In the genomic region with DNA sequence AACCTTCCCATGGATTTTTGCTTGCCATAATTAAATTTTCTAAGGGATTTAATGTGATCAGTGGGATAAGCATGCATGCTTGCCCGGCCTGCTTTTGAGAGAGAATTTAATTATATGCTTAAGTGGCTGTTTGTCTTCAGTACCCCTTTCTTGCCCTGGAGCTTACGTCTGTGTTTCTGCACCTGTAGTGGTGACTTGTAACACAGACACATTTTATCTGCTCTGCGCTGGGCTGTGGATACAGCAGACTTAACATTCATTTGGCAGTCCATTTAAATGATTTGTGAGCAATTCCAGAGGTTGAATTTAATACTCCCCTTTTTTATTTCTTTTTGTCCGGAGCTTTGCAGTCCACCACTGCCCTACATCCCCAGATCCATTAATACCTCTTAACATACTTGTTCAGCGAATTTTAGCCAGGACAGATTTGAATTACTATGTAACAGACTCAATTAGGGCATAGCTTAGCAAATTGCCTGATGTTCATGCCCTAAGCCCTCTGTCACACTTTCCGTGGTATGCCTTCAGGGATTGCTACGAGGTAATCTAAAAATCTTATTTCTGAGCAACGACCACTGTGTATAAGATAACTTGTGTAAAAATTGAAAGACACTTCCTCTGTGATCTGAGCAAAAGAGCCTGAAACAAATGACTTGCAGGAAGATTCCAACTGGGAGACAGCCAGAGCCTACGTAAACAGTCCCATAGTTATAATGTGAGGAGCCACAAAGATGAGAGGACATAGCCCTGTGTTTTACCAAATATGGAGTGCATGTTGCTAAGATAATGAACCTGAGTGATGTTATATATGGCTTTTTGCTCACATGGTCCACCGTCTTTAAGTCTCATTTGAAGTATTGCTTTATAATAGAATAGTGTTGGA, we compare ENCODE assay signal across 12 mouse cellular contexts.
A peak's percentile ranks its signal among the peaks of the same experiment; 100 is the strongest.
DNase-seq lines count a peak whose midpoint lies in the region; ATAC-seq and TF ChIP-seq lines count a peak whose summit lies in the region.
"Had no signal": no experiment of that assay in that cellular context is flagged by ENCODE, and none has a peak within 500 bp of the region (broad histone marks: within the 10 kb centered on the region; RNA-seq: fewer than 3 reads in every experiment).

No protein-coding gene starts in this region.

- intact Hi-C loops in left cerebral cortex, postnatal 36 days (cut with DNase I), result no loop called here

- no peak for TF ChIP-seq POLR2A in lung, adult 2 months (IDR thresholded peaks at IDR 0.05; ENCODE audit: borderline replicate concordance, extremely low read depth, low read depth, low read length)

- H3K4me1 ChIP-seq in embryonic facial prominence, embryonic 11.5 days (ENCODE audit: control insufficient read depth, insufficient read depth, low read length), result no peaks in the 10 kb centered on the region
- H3K4me1 ChIP-seq in embryonic facial prominence, embryonic 10.5 days, result peaks cover 15% of the 10 kb centered on the region
- H3K4me1 ChIP-seq in lung, adult 2 months (ENCODE audit: control insufficient read depth, insufficient read depth, low read length), result no peaks in the 10 kb centered on the region
- H3K4me1 ChIP-seq in intestine, embryonic 15.5 days (replicated peaks), result peaks cover 5% of the 10 kb centered on the region
- peaks cover 14% of the 10 kb centered on the region for H3K4me1 ChIP-seq in stomach, embryonic 16.5 days (ENCODE audit: control insufficient read depth, insufficient read depth, low read length)

- no peaks in the 10 kb centered on the region for H3K36me3 ChIP-seq in embryonic facial prominence, embryonic 11.5 days (replicated peaks; ENCODE audit: control insufficient read depth, insufficient read depth, low read depth, low read length)
- H3K36me3 ChIP-seq in embryonic facial prominence, embryonic 10.5 days (replicated peaks), result peaks cover 14% of the 10 kb centered on the region; the same call in 1 of the 2 replicates
- H3K36me3 ChIP-seq in intestine, embryonic 15.5 days, result no peaks in the 10 kb centered on the region; the same call in 1 of the 2 replicates
- 0 out of 2 replicates have a peak, but pooled peaks cover 8% of the 10 kb centered on the region for H3K36me3 ChIP-seq in stomach, embryonic 16.5 days (ENCODE audit: control insufficient read depth, insufficient read depth, low read length)

- 64% methylated on average over 10 of the region's 10 CpGs for WGBS in embryonic facial prominence, embryonic 11.5 days
- WGBS in embryonic facial prominence, embryonic 10.5 days, result 70% methylated on average over 10 of the region's 10 CpGs
- WGBS in lung, adult 2 months, result 69% methylated on average over 10 of the region's 10 CpGs
- 49% methylated on average over 10 of the region's 10 CpGs for WGBS in intestine, embryonic 15.5 days
- WGBS in stomach, embryonic 16.5 days, result 52% methylated on average over 10 of the region's 10 CpGs

- no peaks in the 10 kb centered on the region for H3K27me3 ChIP-seq in embryonic facial prominence, embryonic 11.5 days (ENCODE audit: control insufficient read depth, insufficient read depth, low read length)
- H3K27me3 ChIP-seq in embryonic facial prominence, embryonic 10.5 days (replicated peaks; ENCODE audit: low read depth, poor library complexity, severe bottlenecking), result peaks cover 41% of the 10 kb centered on the region
- no peaks in the 10 kb centered on the region for H3K27me3 ChIP-seq in intestine, embryonic 15.5 days (replicated peaks)
- no peaks in the 10 kb centered on the region for H3K27me3 ChIP-seq in stomach, embryonic 16.5 days (ENCODE audit: control insufficient read depth, insufficient read depth, low read length)

- peak; percentile 33 for DNase-seq in embryonic facial prominence, embryonic 11.5 days (ENCODE audit: low spot score)
- no peak for DNase-seq in embryonic facial prominence, embryonic 10.5 days (ENCODE audit: low spot score)
- DNase-seq in lung, postnatal 10 days, result peak; percentile 19
- DNase-seq in lung, adult 2 months, result no peak
- DNase-seq in left cerebral cortex, postnatal 36 days (ENCODE audit: low spot score in 2 of 2), result no peak
- DNase-seq in frontal cortex, postnatal 25 days (ENCODE audit: low spot score in 2 of 2), result no peak
- DNase-seq: cerebellum, postnatal 10 days; gastrocnemius, adult 2 months; kidney, adult 8-10 months had no signal

- no peak; the same call in 1 of the 2 replicates for ATAC-seq in embryonic facial prominence, embryonic 11.5 days (replicated peaks; ENCODE audit: insufficient number of reproducible peaks, low FRiP score, low TSS enrichment, low read depth)
- ATAC-seq in intestine, embryonic 15.5 days, result peak; percentile 63
- ATAC-seq in stomach, embryonic 16.5 days (ENCODE audit: insufficient read depth, low FRiP score), result peak; percentile 56

- TF ChIP-seq CTCF in lung, adult 2 months (IDR thresholded peaks at IDR 0.05; ENCODE audit: insufficient read depth, low read length), result no peak

- no peaks in the 10 kb centered on the region for H3K9me3 ChIP-seq in embryonic facial prominence, embryonic 11.5 days (replicated peaks; ENCODE audit: control insufficient read depth, low read length)
- no peaks in the 10 kb centered on the region for H3K9me3 ChIP-seq in embryonic facial prominence, embryonic 10.5 days
- H3K9me3 ChIP-seq in intestine, embryonic 15.5 days, result no peaks in the 10 kb centered on the region
- no peaks in the 10 kb centered on the region for H3K9me3 ChIP-seq in stomach, embryonic 16.5 days (replicated peaks; ENCODE audit: control insufficient read depth, low read length)

- no peak overlapping the region for H3K4me2 ChIP-seq in embryonic facial prominence, embryonic 11.5 days (ENCODE audit: low read depth, low read length)
- H3K4me2 ChIP-seq in intestine, embryonic 15.5 days (replicated peaks), result no peak overlapping the region
- no peak overlapping the region for H3K4me2 ChIP-seq in stomach, embryonic 16.5 days (ENCODE audit: low read depth, low read length)
- H3K4me2 ChIP-seq: liver, embryonic 11.5 days had no signal

- no peak overlapping the region for H3K27ac ChIP-seq in embryonic facial prominence, embryonic 11.5 days (replicated peaks; ENCODE audit: low read depth, low read length)
- H3K27ac ChIP-seq in embryonic facial prominence, embryonic 10.5 days (replicated peaks), result no peak overlapping the region
- peak overlapping the region; percentile 44 for H3K27ac ChIP-seq in intestine, embryonic 15.5 days
- peak overlapping the region; percentile 89 for H3K27ac ChIP-seq in stomach, embryonic 16.5 days (ENCODE audit: low read length)

- no peak overlapping the region for H3K9ac ChIP-seq in embryonic facial prominence, embryonic 11.5 days (replicated peaks; ENCODE audit: low read length)
- H3K9ac ChIP-seq in intestine, embryonic 15.5 days, result no peak overlapping the region
- H3K9ac ChIP-seq in stomach, embryonic 16.5 days (ENCODE audit: low read length), result no peak overlapping the region

- H3K4me3 ChIP-seq in embryonic facial prominence, embryonic 11.5 days (ENCODE audit: low read depth, low read length), result no peak overlapping the region
- no peak overlapping the region for H3K4me3 ChIP-seq in embryonic facial prominence, embryonic 10.5 days
- no peak overlapping the region for H3K4me3 ChIP-seq in lung, adult 2 months (replicated peaks; ENCODE audit: extremely low read depth, low read depth, low read length)
- H3K4me3 ChIP-seq in intestine, embryonic 15.5 days (replicated peaks), result no peak overlapping the region
- no peak overlapping the region for H3K4me3 ChIP-seq in stomach, embryonic 16.5 days (replicated peaks; ENCODE audit: low read length)
- H3K4me3 ChIP-seq: gastrocnemius, adult 2 months had no signal

Comparison
In these comparisons a context has a peak if more than half of its experiments do, and no peak if none do; other contexts are left out.
1. DNase-seq: peak in embryonic facial prominence, embryonic 11.5 days (single experiment) and lung, postnatal 10 days (single experiment); none in embryonic facial prominence, embryonic 10.5 days (single experiment), lung, adult 2 months (single experiment), left cerebral cortex, postnatal 36 days (0 of 2) and frontal cortex, postnatal 25 days (0 of 2).
2. H3K27ac ChIP-seq: peak in intestine, embryonic 15.5 days (single experiment) and stomach, embryonic 16.5 days (single experiment); none in embryonic facial prominence, embryonic 11.5 days (single experiment) and embryonic facial prominence, embryonic 10.5 days (single experiment).